Mouse (Mus musculus) stomach, embryonic 14.5 days (tissue): ENCODE data around the gene Ass1. TPM values are rescaled to one million over a fixed set of nuclear protein-coding genes. Genes with fewer than 3 reads are reported as not detected.
A peak's percentile ranks its signal among the peaks of the same experiment; 100 is the strongest.

Experiments used
- ATAC-seq: fragments of 200-750 bp; cut with Nextera tagmentation; 2 replicates; pipeline ENCODE4 v1.8.0; 2017; ENCODE audit warnings: low read depth, moderate TSS enrichment; ENCODE audit not compliant: insufficient number of reproducible peaks, insufficient read depth, low FRiP score
- H3K27ac ChIP-seq: fragments of 300-500 bp; sonication (generic); 2 replicates; pipeline ENCODE4 v1.5.1; 2014; ENCODE audit warnings: mild to moderate bottlenecking, low read length, moderate library complexity, mixed read lengths
- H3K27me3 ChIP-seq: fragments of 300-500 bp; sonication (generic); 2 replicates; pipeline ENCODE4 v1.6.1; 2014; ENCODE audit warnings: low read length, control low read depth, mixed read lengths; ENCODE audit not compliant: control insufficient read depth, insufficient read depth
- H3K36me3 ChIP-seq: fragments of 300-500 bp; sonication (generic); 2 replicates; pipeline ENCODE4 v1.6.1; 2014; ENCODE audit warnings: mild to moderate bottlenecking, control low read depth, low read length, moderate library complexity, mixed read lengths; ENCODE audit not compliant: control insufficient read depth, insufficient read depth
- H3K4me1 ChIP-seq: fragments of 300-500 bp; sonication (generic); 2 replicates; pipeline ENCODE4 v1.6.1; 2014; ENCODE audit warnings: low read length, control low read depth, mixed read lengths; ENCODE audit not compliant: control insufficient read depth, insufficient read depth
- H3K4me2 ChIP-seq: fragments of 300-500 bp; sonication (generic); replicated peaks from 2 replicates; pipeline ENCODE4 v1.6.1; 2014; ENCODE audit warnings: low read depth, low read length, control low read depth
- H3K4me3 ChIP-seq: fragments of 300-500 bp; sonication (generic); 2 replicates; pipeline ENCODE4 v1.5.1; 2014; ENCODE audit warnings: low read depth, low read length, control low read depth
- H3K9ac ChIP-seq: fragments of 300-500 bp; sonication (generic); replicated peaks from 2 replicates; pipeline ENCODE4 v1.6.1; 2014; ENCODE audit warnings: low read depth, mild to moderate bottlenecking, control low read depth, low read length, moderate library complexity, mixed read lengths
- H3K9me3 ChIP-seq: fragments of 300-500 bp; sonication (generic); 2 replicates; pipeline ENCODE4 v1.6.1; 2016; ENCODE audit warnings: low read depth, low read length, control low read depth; ENCODE audit not compliant: control insufficient read depth
- WGBS: fragments of 180-500 bp; shearing (Covaris S2); extraction: QIAGEN DNeasy Blood & Tissue Kit; methylation state at CpG from one replicate; pipeline ENCODE4 v1.1.7; 2014; 5-methylcytosine and 5-hydroxymethylcytosine counted together
- polyA plus RNA-seq: library from polyadenylated mRNA; unstranded; fragments of >200 nt; fragmentation: Nextera tagmentation; extraction: Ambion mirVana; gene quantifications from 2 replicates; pipeline ENCODE4 v1.2.1, GENCODE M21; 2014

Ass1 gene
- polyA plus RNA-seq, 1 experiment from 2014 or later, result 34.3 TPM

- no peaks in the 10 kb centered on the region for H3K36me3 ChIP-seq
- H3K4me1 ChIP-seq, result no peaks in the 10 kb centered on the region
- H3K27ac ChIP-seq, result no peak overlapping the region
- no peak overlapping the region for H3K4me3 ChIP-seq
- ATAC-seq, result 0 out of 2 replicates have a peak, but pooled peaks have one; percentile 18
- H3K9ac ChIP-seq, result no peak overlapping the region
- H3K9me3 ChIP-seq, result no peaks in the 10 kb centered on the region
- H3K4me2 ChIP-seq, result no peak overlapping the region
- no peaks in the 10 kb centered on the region for H3K27me3 ChIP-seq
- WGBS, result 56% methylated on average over 11 of the region's 11 CpGs
These were observed 27.4 kb upstream of the Ass1 start for GRCm38 (mm10) chr2:31442480-31443160.

GRCm38 (mm10) chr2:31446036-31446435, 24.0 kb upstream of the Ass1 start:
- Histone ChIP-seq H3K4me1 (0 out of 2 replicates have a peak, but pooled peaks cover 4% of the 10 kb centered on the region), H3K9ac (no peak overlapping the region), H3K9me3 (no peaks in the 10 kb centered on the region), H3K27ac (no peak overlapping the region), H3K4me3 (no peak overlapping the region), H3K4me2 (no peak overlapping the region), H3K27me3 (no peaks in the 10 kb centered on the region), H3K36me3 (no peaks in the 10 kb centered on the region)
- 80% methylated on average over 4 of the region's 4 CpGs for WGBS
- no peak for ATAC-seq

GRCm38 (mm10) chr2:31446456-31446855, 23.6 kb upstream of the Ass1 start:
- 53% methylated on average over 4 of the region's 4 CpGs for WGBS
- no peaks in the 10 kb centered on the region for H3K9me3 ChIP-seq

GRCm38 (mm10) chr2:31447536-31447935, 22.5 kb upstream of the Ass1 start:
- no peaks in the 10 kb centered on the region for H3K9me3 ChIP-seq
- H3K27ac ChIP-seq, result no peak overlapping the region
- H3K4me1 ChIP-seq, result 0 out of 2 replicates have a peak, but pooled peaks cover 10% of the 10 kb centered on the region
- no peaks in the 10 kb centered on the region for H3K27me3 ChIP-seq
- H3K9ac ChIP-seq, result no peak overlapping the region
- no peak overlapping the region for H3K4me3 ChIP-seq
- H3K36me3 ChIP-seq, result no peaks in the 10 kb centered on the region
- no peak for ATAC-seq
- WGBS, result 78% methylated on average over 2 of the region's 2 CpGs
- H3K4me2 ChIP-seq, result no peak overlapping the region

More at GRCm38 (mm10) chr2:31446456-31446855, 23.6 kb upstream of the Ass1 start:
- ATAC-seq, result no peak
- H3K4me2 ChIP-seq, result no peak overlapping the region
- H3K4me1 ChIP-seq, result 0 out of 2 replicates have a peak, but pooled peaks cover 5% of the 10 kb centered on the region
- H3K27ac ChIP-seq, result no peak overlapping the region
- H3K9ac ChIP-seq, result no peak overlapping the region
- H3K36me3 ChIP-seq, result no peaks in the 10 kb centered on the region
- H3K27me3 ChIP-seq, result no peaks in the 10 kb centered on the region
- H3K4me3 ChIP-seq, result no peak overlapping the region

GRCm38 (mm10) chr2:31448756-31449440, 21.1 kb upstream of the Ass1 start:
- Histone ChIP-seq H3K4me1 (peaks cover 16% of the 10 kb centered on the region; the same call in 1 of the 2 replicates), H3K27ac (peak overlapping the region; percentile 30), H3K9ac (no peak overlapping the region), H3K4me2 (no peak overlapping the region), H3K4me3 (no peak overlapping the region), H3K9me3 (no peaks in the 10 kb centered on the region), H3K27me3 (no peaks in the 10 kb centered on the region), H3K36me3 (no peaks in the 10 kb centered on the region)
- no peak for ATAC-seq
- 63% methylated on average over 3 of the region's 3 CpGs for WGBS

GRCm38 (mm10) chr2:31449441-31449815, 20.6 kb upstream of the Ass1 start:
- Histone ChIP-seq H3K4me1 (peaks cover 17% of the 10 kb centered on the region; the same call in 1 of the 2 replicates), H3K4me3 (no peak overlapping the region), H3K36me3 (no peaks in the 10 kb centered on the region), H3K27me3 (no peaks in the 10 kb centered on the region), H3K4me2 (no peak overlapping the region), H3K9me3 (no peaks in the 10 kb centered on the region), H3K9ac (no peak overlapping the region), H3K27ac (peak overlapping the region; percentile 30)
- 43% methylated on average over 4 of the region's 4 CpGs for WGBS
- ATAC-seq, result peak; percentile 59

- Histone ChIP-seq H3K4me3 (no peak overlapping the region), H3K27me3 (no peaks in the 10 kb centered on the region), H3K27ac (no peak overlapping the region), H3K9ac (no peak overlapping the region), H3K4me1 (peaks cover 17% of the 10 kb centered on the region; the same call in 1 of the 2 replicates), H3K9me3 (no peaks in the 10 kb centered on the region), H3K4me2 (no peak overlapping the region), H3K36me3 (no peaks in the 10 kb centered on the region)
- 0 out of 2 replicates have a peak, but pooled peaks have one; percentile 35 for ATAC-seq
- 92% methylated on average over 4 of the region's 4 CpGs for WGBS
These were observed 20.1 kb upstream of the Ass1 start for GRCm38 (mm10) chr2:31449902-31450301.

- Histone ChIP-seq H3K4me3 (no peak overlapping the region), H3K4me2 (no peak overlapping the region), H3K9ac (no peak overlapping the region), H3K36me3 (no peaks in the 10 kb centered on the region), H3K27me3 (no peaks in the 10 kb centered on the region), H3K9me3 (no peaks in the 10 kb centered on the region), H3K27ac (no peak overlapping the region), H3K4me1 (peaks cover 17% of the 10 kb centered on the region; the same call in 1 of the 2 replicates)
- 52% methylated on average over 3 of the region's 3 CpGs for WGBS
- ATAC-seq, result no peak
These were observed 19.3 kb upstream of the Ass1 start for GRCm38 (mm10) chr2:31450661-31451060.
